Mouse (Mus musculus): ENCODE results near the gene Tnni3k. TPM values are rescaled to one million over a fixed set of nuclear protein-coding genes. Genes with fewer than 3 reads are reported as not detected.
A peak's percentile ranks its signal among the peaks of the same experiment; 100 is the strongest.

Gene Tnni3k
- polyA plus RNA-seq, 1 experiment from 2014 or later, result not detected

GRCm38 (mm10) chr3:154879515-154879914, 175.7 kb downstream of the Tnni3k start:
- WGBS, result 22% methylated on average over 2 of the region's 2 CpGs
- Histone ChIP-seq H3K36me3 (ENCODE audit: control insufficient read depth, insufficient read depth, low read length) (no peaks in the 10 kb centered on the region), H3K27me3 (ENCODE audit: control insufficient read depth, insufficient read depth, low read length) (no peaks in the 10 kb centered on the region), H3K4me2 (replicated peaks; ENCODE audit: low read depth, low read length) (no peak overlapping the region), H3K4me3 (ENCODE audit: low read depth, low read length) (no peak overlapping the region), H3K9ac (replicated peaks; ENCODE audit: low read depth, low read length) (no peak overlapping the region), H3K27ac (ENCODE audit: low read length) (no peak overlapping the region), H3K9me3 (ENCODE audit: control insufficient read depth, low read depth, low read length) (no peaks in the 10 kb centered on the region), H3K4me1 (ENCODE audit: control insufficient read depth, insufficient read depth, low read length) (no peaks in the 10 kb centered on the region)
- no peak for ATAC-seq (ENCODE audit: insufficient number of reproducible peaks, insufficient read depth, low FRiP score, low read depth)

- Histone ChIP-seq H3K27ac (ENCODE audit: low read length) (no peak overlapping the region), H3K4me1 (ENCODE audit: control insufficient read depth, insufficient read depth, low read length) (no peaks in the 10 kb centered on the region), H3K36me3 (ENCODE audit: control insufficient read depth, insufficient read depth, low read length) (no peaks in the 10 kb centered on the region), H3K27me3 (ENCODE audit: control insufficient read depth, insufficient read depth, low read length) (no peaks in the 10 kb centered on the region), H3K4me2 (replicated peaks; ENCODE audit: low read depth, low read length) (no peak overlapping the region), H3K9me3 (ENCODE audit: control insufficient read depth, low read depth, low read length) (no peaks in the 10 kb centered on the region), H3K9ac (replicated peaks; ENCODE audit: low read depth, low read length) (no peak overlapping the region), H3K4me3 (ENCODE audit: low read depth, low read length) (no peak overlapping the region)
- no peak for ATAC-seq (ENCODE audit: insufficient number of reproducible peaks, insufficient read depth, low FRiP score, low read depth)
- 86% methylated on average over 1 of the region's 1 CpGs for WGBS
Observed at GRCm38 (mm10) chr3:154879080-154879479, 176.1 kb downstream of the Tnni3k start.

- H3K9me3 ChIP-seq (ENCODE audit: control insufficient read depth, low read depth, low read length), result no peaks in the 10 kb centered on the region
- no peaks in the 10 kb centered on the region for H3K36me3 ChIP-seq (ENCODE audit: control insufficient read depth, insufficient read depth, low read length)
- H3K4me2 ChIP-seq (replicated peaks; ENCODE audit: low read depth, low read length), result no peak overlapping the region
- H3K27ac ChIP-seq (ENCODE audit: low read length), result no peak overlapping the region
- H3K4me1 ChIP-seq (ENCODE audit: control insufficient read depth, insufficient read depth, low read length), result no peaks in the 10 kb centered on the region
- no peaks in the 10 kb centered on the region for H3K27me3 ChIP-seq (ENCODE audit: control insufficient read depth, insufficient read depth, low read length)
- ATAC-seq (ENCODE audit: insufficient number of reproducible peaks, insufficient read depth, low FRiP score, low read depth), result peak; percentile 58; the same call in 1 of the 2 replicates
- H3K9ac ChIP-seq (replicated peaks; ENCODE audit: low read depth, low read length), result no peak overlapping the region
- WGBS, result 85% methylated on average over 4 of the region's 4 CpGs
- H3K4me3 ChIP-seq (ENCODE audit: low read depth, low read length), result no peak overlapping the region
Observed at GRCm38 (mm10) chr3:154868807-154869206, 186.4 kb downstream of the Tnni3k start.

- ATAC-seq (ENCODE audit: insufficient number of reproducible peaks, insufficient read depth, low FRiP score, low read depth), result no peak
- H3K4me1 ChIP-seq (ENCODE audit: control insufficient read depth, insufficient read depth, low read length), result no peaks in the 10 kb centered on the region
- 75% methylated on average over 6 of the region's 6 CpGs for WGBS
Observed at GRCm38 (mm10) chr3:154861921-154862320, 193.3 kb downstream of the Tnni3k start.

GRCm38 (mm10) chr3:154859721-154860120, 195.5 kb downstream of the Tnni3k start:
- Histone ChIP-seq H3K4me2 (replicated peaks; ENCODE audit: low read depth, low read length) (no peak overlapping the region), H3K9ac (replicated peaks; ENCODE audit: low read depth, low read length) (no peak overlapping the region), H3K27me3 (ENCODE audit: control insufficient read depth, insufficient read depth, low read length) (no peaks in the 10 kb centered on the region), H3K27ac (ENCODE audit: low read length) (no peak overlapping the region), H3K4me1 (ENCODE audit: control insufficient read depth, insufficient read depth, low read length) (no peaks in the 10 kb centered on the region), H3K36me3 (ENCODE audit: control insufficient read depth, insufficient read depth, low read length) (no peaks in the 10 kb centered on the region), H3K9me3 (ENCODE audit: control insufficient read depth, low read depth, low read length) (no peaks in the 10 kb centered on the region), H3K4me3 (ENCODE audit: low read depth, low read length) (no peak overlapping the region)
- WGBS, result 51% methylated on average over 3 of the region's 3 CpGs
- ATAC-seq (ENCODE audit: insufficient number of reproducible peaks, insufficient read depth, low FRiP score, low read depth), result no peak

More at GRCm38 (mm10) chr3:154861921-154862320, 193.3 kb downstream of the Tnni3k start:
- Histone ChIP-seq H3K27me3 (ENCODE audit: control insufficient read depth, insufficient read depth, low read length) (no peaks in the 10 kb centered on the region), H3K36me3 (ENCODE audit: control insufficient read depth, insufficient read depth, low read length) (no peaks in the 10 kb centered on the region), H3K9me3 (ENCODE audit: control insufficient read depth, low read depth, low read length) (no peaks in the 10 kb centered on the region), H3K4me3 (ENCODE audit: low read depth, low read length) (no peak overlapping the region), H3K27ac (ENCODE audit: low read length) (no peak overlapping the region), H3K4me2 (replicated peaks; ENCODE audit: low read depth, low read length) (no peak overlapping the region), H3K9ac (replicated peaks; ENCODE audit: low read depth, low read length) (no peak overlapping the region)

- ATAC-seq (ENCODE audit: insufficient number of reproducible peaks, insufficient read depth, low FRiP score, low read depth), result no peak
- Histone ChIP-seq H3K9ac (replicated peaks; ENCODE audit: low read depth, low read length) (no peak overlapping the region), H3K9me3 (ENCODE audit: control insufficient read depth, low read depth, low read length) (no peaks in the 10 kb centered on the region), H3K4me3 (ENCODE audit: low read depth, low read length) (no peak overlapping the region), H3K36me3 (ENCODE audit: control insufficient read depth, insufficient read depth, low read length) (no peaks in the 10 kb centered on the region), H3K27me3 (ENCODE audit: control insufficient read depth, insufficient read depth, low read length) (no peaks in the 10 kb centered on the region), H3K27ac (ENCODE audit: low read length) (no peak overlapping the region), H3K4me1 (ENCODE audit: control insufficient read depth, insufficient read depth, low read length) (no peaks in the 10 kb centered on the region), H3K4me2 (replicated peaks; ENCODE audit: low read depth, low read length) (no peak overlapping the region)
- 36% methylated on average over 6 of the region's 6 CpGs for WGBS
Observed at GRCm38 (mm10) chr3:154853257-154853656, 201.9 kb downstream of the Tnni3k start.

GRCm38 (mm10) chr3:154852281-154852680, 202.9 kb downstream of the Tnni3k start:
- no peaks in the 10 kb centered on the region for H3K4me1 ChIP-seq (ENCODE audit: control insufficient read depth, insufficient read depth, low read length)
- no peak overlapping the region for H3K4me2 ChIP-seq (replicated peaks; ENCODE audit: low read depth, low read length)
- H3K27ac ChIP-seq (ENCODE audit: low read length), result no peak overlapping the region
- no peak for ATAC-seq (ENCODE audit: insufficient number of reproducible peaks, insufficient read depth, low FRiP score, low read depth)
- no peaks in the 10 kb centered on the region for H3K27me3 ChIP-seq (ENCODE audit: control insufficient read depth, insufficient read depth, low read length)
- H3K36me3 ChIP-seq (ENCODE audit: control insufficient read depth, insufficient read depth, low read length), result no peaks in the 10 kb centered on the region
- H3K9me3 ChIP-seq (ENCODE audit: control insufficient read depth, low read depth, low read length), result no peaks in the 10 kb centered on the region
- H3K4me3 ChIP-seq (ENCODE audit: low read depth, low read length), result no peak overlapping the region
- 78% methylated on average over 3 of the region's 3 CpGs for WGBS
- H3K9ac ChIP-seq (replicated peaks; ENCODE audit: low read depth, low read length), result no peak overlapping the region

GRCm38 (mm10) chr3:154842247-154842646, 213.0 kb downstream of the Tnni3k start:
- H3K9ac ChIP-seq (replicated peaks; ENCODE audit: low read depth, low read length), result no peak overlapping the region
- no peak for ATAC-seq (ENCODE audit: insufficient number of reproducible peaks, insufficient read depth, low FRiP score, low read depth)
- WGBS, result 90% methylated on average over 7 of the region's 7 CpGs
- no peak overlapping the region for H3K27ac ChIP-seq (ENCODE audit: low read length)
- H3K4me2 ChIP-seq (replicated peaks; ENCODE audit: low read depth, low read length), result no peak overlapping the region
- H3K36me3 ChIP-seq (ENCODE audit: control insufficient read depth, insufficient read depth, low read length), result no peaks in the 10 kb centered on the region
- no peaks in the 10 kb centered on the region for H3K4me1 ChIP-seq (ENCODE audit: control insufficient read depth, insufficient read depth, low read length)
- H3K9me3 ChIP-seq (ENCODE audit: control insufficient read depth, low read depth, low read length), result no peaks in the 10 kb centered on the region
- no peak overlapping the region for H3K4me3 ChIP-seq (ENCODE audit: low read depth, low read length)
- no peaks in the 10 kb centered on the region for H3K27me3 ChIP-seq (ENCODE audit: control insufficient read depth, insufficient read depth, low read length)

- ATAC-seq (ENCODE audit: insufficient number of reproducible peaks, insufficient read depth, low FRiP score, low read depth), result no peak
- 51% methylated on average over 1 of the region's 1 CpGs for WGBS
Observed at GRCm38 (mm10) chr3:154841076-154841475, 214.1 kb downstream of the Tnni3k start.

More at GRCm38 (mm10) chr3:154841076-154841475, 214.1 kb downstream of the Tnni3k start:
- H3K27ac ChIP-seq (ENCODE audit: low read length), result no peak overlapping the region
- no peaks in the 10 kb centered on the region for H3K27me3 ChIP-seq (ENCODE audit: control insufficient read depth, insufficient read depth, low read length)
- H3K4me3 ChIP-seq (ENCODE audit: low read depth, low read length), result no peak overlapping the region
- H3K36me3 ChIP-seq (ENCODE audit: control insufficient read depth, insufficient read depth, low read length), result no peaks in the 10 kb centered on the region
- H3K4me1 ChIP-seq (ENCODE audit: control insufficient read depth, insufficient read depth, low read length), result no peaks in the 10 kb centered on the region
- H3K9ac ChIP-seq (replicated peaks; ENCODE audit: low read depth, low read length), result no peak overlapping the region
- no peak overlapping the region for H3K4me2 ChIP-seq (replicated peaks; ENCODE audit: low read depth, low read length)
- H3K9me3 ChIP-seq (ENCODE audit: control insufficient read depth, low read depth, low read length), result no peaks in the 10 kb centered on the region

Measured in stomach, embryonic 14.5 days (tissue).